Mouse (Mus musculus) limb, embryonic 11.5 days (tissue): ENCODE data around the gene Gprc5a. TPM values are rescaled to one million over a fixed set of nuclear protein-coding genes. Genes with fewer than 3 reads are reported as not detected.

ENCODE experiments used
- ATAC-seq: fragments of 200-750 bp; cut with Nextera tagmentation; 2 replicates; pipeline ENCODE4 v1.8.0; 2017; ENCODE audit warnings: low read depth; ENCODE audit not compliant: insufficient number of reproducible peaks, low FRiP score, low TSS enrichment
- DNase-seq: peaks from one replicate; pipeline ENCODE4 v3.0.0-alpha.2; 2015; ENCODE audit warnings: low spot score
- H3K27ac ChIP-seq: fragments of 300-500 bp; sonication (generic); replicated peaks from 2 replicates; pipeline ENCODE4 v1.5.1; 2014; ENCODE audit warnings: low read depth, mild to moderate bottlenecking, low read length
- H3K27me3 ChIP-seq: fragments of 300-500 bp; sonication (generic); 2 replicates; pipeline ENCODE4 v1.6.1; 2014; ENCODE audit warnings: mild to moderate bottlenecking, low read length, mixed read lengths; ENCODE audit not compliant: control insufficient read depth, insufficient read depth
- H3K36me3 ChIP-seq: fragments of 300-500 bp; sonication (generic); 2 replicates; pipeline ENCODE4 v1.6.1; 2014; ENCODE audit warnings: mild to moderate bottlenecking, low read length, moderate library complexity, mixed read lengths; ENCODE audit not compliant: control insufficient read depth, insufficient read depth
- H3K4me1 ChIP-seq: fragments of 300-500 bp; sonication (generic); 2 replicates; pipeline ENCODE4 v1.6.1; 2014; ENCODE audit warnings: low read length, mixed read lengths; ENCODE audit not compliant: control insufficient read depth, insufficient read depth
- H3K4me2 ChIP-seq: fragments of 300-500 bp; sonication (generic); 2 replicates; pipeline ENCODE4 v1.6.1; 2014; ENCODE audit warnings: low read depth, mild to moderate bottlenecking, moderate library complexity; ENCODE audit not compliant: severe bottlenecking
- H3K4me3 ChIP-seq: fragments of 300-500 bp; sonication (generic); 2 replicates; pipeline ENCODE4 v1.5.1; 2014; ENCODE audit warnings: low read depth, low read length
- H3K9ac ChIP-seq: fragments of 300-500 bp; sonication (generic); 2 replicates; pipeline ENCODE4 v1.6.1; 2014; ENCODE audit warnings: mild to moderate bottlenecking, low read length
- H3K9me3 ChIP-seq: fragments of 300-500 bp; sonication (generic); 2 replicates; pipeline ENCODE4 v1.6.1; 2016; ENCODE audit warnings: low read length; ENCODE audit not compliant: control insufficient read depth
- WGBS: fragments of 180-500 bp; shearing (Covaris S2); extraction: QIAGEN DNeasy Blood & Tissue Kit; methylation state at CpG from one replicate; pipeline ENCODE4 v1.1.7; 2014; 5-methylcytosine and 5-hydroxymethylcytosine counted together
- polyA plus RNA-seq: library from polyadenylated mRNA; unstranded; fragments of >200 nt; fragmentation: Nextera tagmentation; extraction: Ambion mirVana; gene quantifications from 2 replicates; pipeline ENCODE4 v1.2.1, GENCODE M21; 2014

Gprc5a gene
- polyA plus RNA-seq, 1 experiment from 2014 or later: 0.95 TPM

- no peaks in the 10 kb centered on the region for H3K4me1 ChIP-seq
- no peak overlapping the region for H3K4me3 ChIP-seq
- H3K27ac ChIP-seq: no peak overlapping the region
- DNase-seq (no peak), ATAC-seq (no peak)
- H3K36me3 ChIP-seq: no peaks in the 10 kb centered on the region
- H3K4me2 ChIP-seq: no peak overlapping the region
- no peaks in the 10 kb centered on the region for H3K9me3 ChIP-seq
- 67% methylated on average over 5 of the region's 5 CpGs for WGBS
- no peak overlapping the region for H3K9ac ChIP-seq
- H3K27me3 ChIP-seq: no peaks in the 10 kb centered on the region
These were observed 37.4 kb downstream of the Gprc5a start for GRCm38 (mm10) chr6:135102736-135103303.

DNA sequence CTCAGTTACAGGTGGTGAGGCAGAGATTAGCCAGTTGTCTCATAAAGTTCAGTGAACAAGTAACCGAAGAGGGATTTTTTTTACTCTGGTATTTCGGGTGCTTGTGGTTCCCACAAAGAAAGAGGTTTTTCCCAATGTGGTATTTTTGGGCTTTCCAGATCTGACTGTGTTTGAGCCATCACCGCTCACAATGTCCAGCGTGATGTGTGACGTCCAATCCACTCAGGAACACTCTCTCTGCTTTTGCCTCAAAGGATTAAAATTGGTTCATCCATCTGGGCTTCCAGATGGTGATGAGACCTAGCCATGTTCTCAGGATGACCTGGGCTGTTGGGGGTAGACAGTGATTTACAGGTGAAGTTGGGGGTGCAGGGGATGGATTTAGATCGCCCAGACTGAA lies 41.6 kb downstream of the Gprc5a start:
- ATAC-seq (no peak), DNase-seq (no peak)
- Histone ChIP-seq H3K9me3 (no peaks in the 10 kb centered on the region), H3K4me3 (no peak overlapping the region), H3K4me2 (no peak overlapping the region), H3K36me3 (no peaks in the 10 kb centered on the region), H3K9ac (no peak overlapping the region), H3K27me3 (no peaks in the 10 kb centered on the region), H3K27ac (no peak overlapping the region), H3K4me1 (no peaks in the 10 kb centered on the region)
- WGBS: 86% methylated on average over 6 of the region's 6 CpGs

GRCm38 (mm10) chr6:135112411-135113113 lies 47.1 kb downstream of the Gprc5a start:
- DNase-seq (no peak), ATAC-seq (no peak)
- no peak overlapping the region for H3K4me3 ChIP-seq
- H3K4me2 ChIP-seq: no peak overlapping the region
- H3K27me3 ChIP-seq: no peaks in the 10 kb centered on the region
- no peaks in the 10 kb centered on the region for H3K9me3 ChIP-seq
- H3K36me3 ChIP-seq: no peaks in the 10 kb centered on the region
- H3K9ac ChIP-seq: no peak overlapping the region
- WGBS: 14% methylated on average over 7 of the region's 7 CpGs
- H3K27ac ChIP-seq: no peak overlapping the region
- H3K4me1 ChIP-seq: no peaks in the 10 kb centered on the region; the same call in 1 of the 2 replicates

DNA sequence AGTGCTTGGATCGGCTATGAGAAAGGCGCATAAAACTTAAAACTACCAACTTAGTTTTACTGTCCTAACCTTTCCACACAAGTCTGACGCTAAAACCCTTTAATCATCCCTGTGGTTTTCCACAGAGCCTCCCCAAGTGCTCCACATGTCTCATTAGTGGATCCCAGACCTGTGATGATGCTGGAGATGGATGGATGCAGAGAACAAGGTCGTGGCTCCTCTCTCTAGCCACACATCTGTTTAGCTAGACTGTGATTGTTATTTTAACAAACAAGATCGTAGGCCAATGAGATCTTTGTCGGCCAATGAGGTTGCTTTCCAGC lies 47.6 kb downstream of the Gprc5a start:
- H3K9me3 ChIP-seq: no peaks in the 10 kb centered on the region
- no peaks in the 10 kb centered on the region for H3K36me3 ChIP-seq
- H3K4me3 ChIP-seq: no peak overlapping the region
- 22% methylated on average over 6 of the region's 6 CpGs for WGBS
- no peaks in the 10 kb centered on the region for H3K27me3 ChIP-seq
- H3K27ac ChIP-seq: no peak overlapping the region
- DNase-seq (no peak), ATAC-seq (no peak)
- no peak overlapping the region for H3K9ac ChIP-seq
- H3K4me1 ChIP-seq: no peaks in the 10 kb centered on the region; the same call in 1 of the 2 replicates
- no peak overlapping the region for H3K4me2 ChIP-seq

DNA sequence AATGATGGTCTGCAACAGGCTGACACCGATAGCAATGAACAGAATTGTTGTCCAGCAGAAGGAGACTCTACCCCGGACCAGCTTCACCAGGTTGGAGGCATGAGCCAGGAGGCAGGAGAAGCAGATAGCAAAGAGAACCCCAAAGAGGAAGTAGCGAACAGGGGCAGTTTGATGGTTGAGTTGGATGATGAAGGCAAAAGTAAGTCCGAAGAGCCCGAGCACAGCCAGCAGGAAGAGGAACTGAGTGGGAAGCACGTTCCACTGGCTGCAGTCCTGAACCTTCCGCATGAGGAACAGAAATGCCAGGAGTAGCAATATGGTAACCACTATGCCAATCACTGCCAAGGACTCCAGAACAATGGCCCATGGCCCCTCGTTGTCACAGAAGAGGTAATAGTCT lies 51.0 kb downstream of the Gprc5a start:
- 96% methylated on average over 8 of the region's 8 CpGs for WGBS
- no peak overlapping the region for H3K27ac ChIP-seq
- H3K4me3 ChIP-seq: no peak overlapping the region
- ATAC-seq (no peak), DNase-seq (no peak)
- H3K9me3 ChIP-seq: no peaks in the 10 kb centered on the region
- no peaks in the 10 kb centered on the region; the same call in 1 of the 2 replicates for H3K4me1 ChIP-seq
- no peak overlapping the region for H3K4me2 ChIP-seq
- H3K27me3 ChIP-seq: no peaks in the 10 kb centered on the region
- no peak overlapping the region for H3K9ac ChIP-seq
- H3K36me3 ChIP-seq: no peaks in the 10 kb centered on the region

GRCm38 (mm10) chr6:135118183-135118582 lies 52.7 kb downstream of the Gprc5a start, which contains the start of gene Gprc5d:
Gprc5d (minus strand) TSS chr6:135118283.
- Histone ChIP-seq H3K9ac (no peak within 1 kb of the TSS), H3K27me3 (no peaks in the 10 kb centered on the region), H3K36me3 (no peaks in the 10 kb centered on the region), H3K4me3 (no peak within 1 kb of the TSS), H3K4me2 (no peak within 1 kb of the TSS), H3K9me3 (no peaks in the 10 kb centered on the region), H3K27ac (no peak within 1 kb of the TSS), H3K4me1 (no peaks in the 10 kb centered on the region)
- DNase-seq: no peak
- WGBS: 84% methylated on average over 5 of the region's 5 CpGs
- ATAC-seq: no peak

- Histone ChIP-seq H3K9me3 (no peaks in the 10 kb centered on the region), H3K4me2 (no peak overlapping the region), H3K36me3 (no peaks in the 10 kb centered on the region), H3K4me3 (no peak overlapping the region), H3K9ac (no peak overlapping the region), H3K27me3 (no peaks in the 10 kb centered on the region), H3K27ac (no peak overlapping the region), H3K4me1 (no peaks in the 10 kb centered on the region)
- 52% methylated on average over 5 of the region's 5 CpGs for WGBS
- ATAC-seq (no peak), DNase-seq (no peak)
These were observed 59.4 kb downstream of the Gprc5a start for GRCm38 (mm10) chr6:135124755-135125380.

DNA sequence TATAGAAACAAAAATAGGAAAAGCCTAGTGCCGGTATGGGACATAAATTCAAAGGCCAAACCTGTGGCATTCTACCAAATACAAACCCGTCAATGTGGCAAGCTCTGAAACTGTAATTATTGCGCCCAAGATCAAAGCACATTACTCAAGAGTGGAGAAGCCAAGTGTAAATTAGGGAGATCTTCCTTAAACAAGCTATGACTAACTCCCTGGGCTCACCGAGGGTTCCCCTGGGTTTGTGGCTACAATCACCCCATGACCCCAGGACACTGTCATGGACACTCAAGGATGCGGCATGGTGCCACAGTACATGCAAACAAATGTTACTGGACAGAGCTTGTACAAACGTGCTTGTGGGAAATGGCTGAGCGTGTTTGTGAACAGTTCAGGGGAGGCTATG lies 67.6 kb downstream of the Gprc5a start:
- no peak overlapping the region for H3K4me2 ChIP-seq
- no peaks in the 10 kb centered on the region for H3K27me3 ChIP-seq
- 85% methylated on average over 7 of the region's 7 CpGs for WGBS
- no peak for DNase-seq
- no peaks in the 10 kb centered on the region for H3K9me3 ChIP-seq
- no peak overlapping the region for H3K27ac ChIP-seq
- ATAC-seq: no peak
- peaks cover 10% of the 10 kb centered on the region for H3K4me1 ChIP-seq
- no peak overlapping the region for H3K4me3 ChIP-seq
- no peaks in the 10 kb centered on the region for H3K36me3 ChIP-seq
- H3K9ac ChIP-seq: no peak overlapping the region
